Mouse (Mus musculus): ENCODE measurements around the gene Grap.

- TF ChIP-seq POLR2A (IDR thresholded peaks at IDR 0.05; ENCODE audit: control insufficient read depth, extremely low read depth, insufficient read depth, low read length, poor library complexity) = no peak
- no peak for TF ChIP-seq CTCF (IDR thresholded peaks at IDR 0.05; ENCODE audit: borderline replicate concordance, control insufficient read depth, extremely low read depth, insufficient read depth, low read length, poor library complexity)
These were observed 4.4 kb downstream of the Grap start for GRCm38 (mm10) chr11:61657432-61657831.
